Comparison of ENCODE assay signal across 22 mouse cellular contexts in genomic region chr8:109019565-109019964, GRCm38 (mm10).
A peak's percentile ranks its signal among the peaks of the same experiment; 100 is the strongest.
DNase-seq lines count a peak whose midpoint lies in the region; ATAC-seq and TF ChIP-seq lines count a peak whose summit lies in the region.
"Had no signal": no experiment of that assay in that cellular context is flagged by ENCODE, and none has a peak within 500 bp of the region (broad histone marks: within the 10 kb centered on the region; RNA-seq: fewer than 3 reads in every experiment).

No protein-coding gene starts in this region.

- H3K4me3 ChIP-seq in MEL (ENCODE audit: control insufficient read depth in 1 of 2, insufficient read depth in 1 of 2, low read depth in 2 of 2, low read length in 2 of 2) = no peak overlapping the region
- H3K4me3 ChIP-seq: embryonic facial prominence, embryonic 10.5 days; forebrain, embryonic 13.5 days; gastrocnemius, adult 2 months; heart, embryonic 13.5 days; hindbrain, embryonic 15.5 days had no signal

- H3K36me3 ChIP-seq in MEL (ENCODE audit: control insufficient read depth in 1 of 2, insufficient read depth in 2 of 2, low read length in 2 of 2) = peaks cover 0 to 6% of the 10 kb centered on the region in 2 experiments; a peak in 2 of 4 replicates
- H3K36me3 ChIP-seq: embryonic facial prominence, embryonic 10.5 days; G1E; heart, embryonic 13.5 days; hindbrain, embryonic 15.5 days had no signal

- peaks cover 0 to 9% of the 10 kb centered on the region in 2 experiments; a peak in 2 of 4 replicates for H3K4me1 ChIP-seq in MEL (ENCODE audit: control insufficient read depth in 1 of 2, insufficient read depth in 2 of 2, low read length in 2 of 2)
- H3K4me1 ChIP-seq: forebrain, embryonic 13.5 days; heart, embryonic 13.5 days; hindbrain, embryonic 15.5 days had no signal

- no peak for TF ChIP-seq CTCF in MEL (IDR thresholded peaks at IDR 0.05 in 2 of 3, conservative IDR thresholded peaks at IDR 0.05 in 1 of 3; ENCODE audit: control insufficient read depth in 1 of 3, insufficient read depth in 1 of 3, low read depth in 2 of 3, low read length in 3 of 3, poor library complexity in 1 of 3, severe bottlenecking in 1 of 3)

- no peak overlapping the region for H3K27ac ChIP-seq in MEL (ENCODE audit: control insufficient read depth, low read depth, low read length)
- H3K27ac ChIP-seq: embryonic facial prominence, embryonic 10.5 days; forebrain, embryonic 13.5 days; gastrocnemius, adult 2 months; heart, embryonic 13.5 days; hindbrain, embryonic 15.5 days had no signal

- H3K9ac ChIP-seq in MEL (ENCODE audit: control insufficient read depth, low read depth, low read length, poor library complexity, severe bottlenecking) = no peak overlapping the region
- H3K9ac ChIP-seq: forebrain, embryonic 13.5 days; heart, embryonic 13.5 days; hindbrain, embryonic 15.5 days had no signal

- ATAC-seq in granulocyte monocyte progenitor cell, adult 5-6 weeks (replicated peaks; ENCODE audit: poor library complexity, severe bottlenecking) = peak; percentile 72
- ATAC-seq: CD4-positive, CD25-positive, alpha-beta regulatory T cell, adult 4 months; forebrain, embryonic 13.5 days; Patski had no signal

- no peak for TF ChIP-seq POLR2A in MEL (IDR thresholded peaks at IDR 0.05; ENCODE audit: control insufficient read depth in 1 of 2, insufficient read depth in 1 of 2, low read depth in 1 of 2, low read length in 2 of 2, poor library complexity in 1 of 2)

- H3K9me3 ChIP-seq in MEL (replicated peaks; ENCODE audit: insufficient read depth, low read length) = no peaks in the 10 kb centered on the region
- H3K9me3 ChIP-seq: embryonic facial prominence, embryonic 10.5 days; forebrain, embryonic 13.5 days; heart, embryonic 13.5 days; hindbrain, embryonic 15.5 days had no signal

- no peaks in the 10 kb centered on the region for H3K79me2 ChIP-seq in MEL (ENCODE audit: control insufficient read depth, insufficient read depth, low read length, poor library complexity)

- no peaks in the 10 kb centered on the region for H3K27me3 ChIP-seq in MEL (ENCODE audit: control insufficient read depth in 1 of 2, insufficient read depth in 2 of 2, low read length in 2 of 2)
- H3K27me3 ChIP-seq: forebrain, embryonic 13.5 days; heart, embryonic 13.5 days; hindbrain, embryonic 15.5 days had no signal

- no peak; the same call in 1 of the 2 replicates for TF ChIP-seq RAD21 in MEL (IDR thresholded peaks at IDR 0.05; ENCODE audit: low read depth, low read length)

- DNase-seq in 416B (ENCODE audit: low read depth) = peak; percentile 4
- DNase-seq in MEL (ENCODE audit: low read depth, low spot score) = peak; percentile 61
- DNase-seq in thymus, postnatal 4 days = peak; percentile 32
- DNase-seq in embryo, embryonic 10.5 days (ENCODE audit: low spot score) = no peak
- DNase-seq in T-cell, adult 2 months (ENCODE audit: low spot score) = no peak
- DNase-seq: adrenal gland, adult 2 months; adrenal gland, postnatal 25 days; B cell, adult 2 months; cerebellum, adult 8-10 months; cerebellum, postnatal 14 days; gastrocnemius, adult 2 months; gastrocnemius, postnatal 25 days; heart, adult 11 months; heart, postnatal 36 days had no signal

- TF ChIP-seq EP300 in MEL (IDR thresholded peaks at IDR 0.05; ENCODE audit: low read depth in 1 of 2, low read length in 2 of 2) = peak in 1 of 2 experiments; percentile 36; a peak in 1 of 4 replicates

TF ChIP-seq in MEL, 35 proteins besides CTCF, POLR2A, EP300 and RAD21:
- TF ChIP-seq KAT2A (conservative IDR thresholded peaks at IDR 0.05; ENCODE audit: low read depth, low read length) (no peak), ELF1 (IDR thresholded peaks at IDR 0.05; ENCODE audit: low read depth, low read length) (peak; percentile 43; the same call in 1 of the 2 replicates), ETS1 (IDR thresholded peaks at IDR 0.05; ENCODE audit: low read depth, low read length) (no peak), ZKSCAN1 (IDR thresholded peaks at IDR 0.05; ENCODE audit: low read depth, low read length) (no peak)

Comparison
In these comparisons a context has a peak if more than half of its experiments do, and no peak if none do; other contexts are left out.
1. DNase-seq: peak in 416B (single experiment), MEL (single experiment) and thymus, postnatal 4 days (single experiment); none in embryo, embryonic 10.5 days (single experiment) and T-cell, adult 2 months (single experiment).